Mouse (Mus musculus) cerebellum, adult 9-10 months (tissue): ENCODE results near the gene Zfp119b.
"Not testable (repeated sequence)": the region's sequence is repeated elsewhere in the genome, so short reads cannot be mapped to it uniquely, and the experiment has no call there.

Experiments used
- DNase-seq: peaks from one replicate; pipeline ENCODE4 v3.0.0; 2022

Gene Zfp119b

DNA sequence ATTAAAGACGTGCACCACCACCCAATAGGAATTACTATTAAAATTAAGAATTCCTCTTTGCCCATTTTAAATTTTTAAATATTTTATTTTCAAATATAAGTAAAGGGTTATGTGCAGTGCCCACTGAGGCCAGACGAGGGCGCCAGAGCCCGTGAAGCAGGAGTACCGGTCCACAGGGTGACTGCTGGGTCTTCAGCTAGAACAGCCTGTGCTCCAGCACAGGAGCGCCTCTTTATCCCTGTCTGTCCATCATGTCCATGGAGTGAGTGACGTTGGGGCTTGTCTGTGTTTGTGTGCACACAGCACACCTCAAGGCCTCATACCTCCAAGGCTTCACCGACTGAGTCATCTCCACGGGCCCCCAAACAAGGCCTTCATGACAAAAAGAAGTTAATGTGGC is 7.9 kb upstream of the Zfp119b start:
- peak; percentile 87 for DNase-seq

- DNase-seq: no peak
These were observed 7.3 kb upstream of the Zfp119b start for GRCm38 (mm10) chr17:55956591-55956990.

GRCm38 (mm10) chr17:55956129-55956528 is 6.8 kb upstream of the Zfp119b start:
- DNase-seq: peak; percentile 88

GRCm38 (mm10) chr17:55954229-55954628 is 4.9 kb upstream of the Zfp119b start:
- DNase-seq: no peak

GRCm38 (mm10) chr17:55953751-55954150 is 4.5 kb upstream of the Zfp119b start:
- DNase-seq: no peak

DNA sequence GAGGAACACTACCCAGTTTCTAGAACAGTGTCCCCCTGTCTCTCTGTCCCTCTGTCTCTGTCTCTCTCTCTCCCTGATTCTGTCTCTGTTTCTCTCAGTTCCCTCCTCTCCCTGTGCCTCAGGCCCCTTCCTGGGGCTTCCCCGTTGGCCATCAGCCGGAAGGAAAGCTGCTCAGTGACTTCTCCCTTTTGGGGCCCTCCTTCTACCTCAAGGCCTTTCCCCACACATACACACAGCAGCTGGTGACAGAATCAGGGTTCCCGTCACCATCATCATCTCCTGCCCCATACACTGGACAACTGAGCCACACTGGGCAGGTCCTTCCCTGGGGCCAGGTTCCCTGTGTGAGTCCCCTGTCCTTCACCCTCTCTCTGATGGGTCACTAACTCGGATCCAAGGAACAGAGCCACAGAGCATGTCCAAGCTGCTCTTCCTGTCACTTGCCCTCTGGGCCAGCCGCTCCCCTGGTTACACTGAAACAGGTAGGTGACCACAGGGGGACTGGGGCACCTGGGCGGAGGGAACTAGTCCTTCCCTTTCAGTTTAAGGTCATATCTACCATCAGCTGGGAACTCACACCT is 3.2 kb upstream of the Zfp119b start, which contains the start of gene Ebi3:
Gene Ebi3 (plus strand): TSS at position 194 of the 581 bp plus-strand sequence.
- DNase-seq: peak; percentile 18

DNA sequence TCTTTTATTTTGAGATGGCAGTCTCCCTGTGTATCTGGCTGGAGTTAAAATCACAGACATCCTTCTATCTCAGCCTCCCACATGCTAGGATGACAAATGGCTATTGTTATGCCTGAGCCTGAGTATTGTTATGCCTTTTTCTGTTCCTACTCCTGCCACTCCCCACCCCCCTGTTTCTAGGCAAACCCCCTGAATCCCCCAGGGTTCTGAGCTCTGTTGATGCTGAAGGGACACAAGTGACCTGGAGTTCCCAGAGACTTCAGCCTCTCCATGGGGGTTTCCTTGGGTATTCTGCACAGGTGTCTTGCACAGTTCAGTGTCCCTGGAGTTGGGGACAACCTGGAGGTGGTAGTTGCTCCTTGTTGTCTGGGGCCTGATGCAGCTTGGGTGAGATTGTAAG is 2.7 kb upstream of the Zfp119b start:
- DNase-seq: peak; percentile 15

DNA sequence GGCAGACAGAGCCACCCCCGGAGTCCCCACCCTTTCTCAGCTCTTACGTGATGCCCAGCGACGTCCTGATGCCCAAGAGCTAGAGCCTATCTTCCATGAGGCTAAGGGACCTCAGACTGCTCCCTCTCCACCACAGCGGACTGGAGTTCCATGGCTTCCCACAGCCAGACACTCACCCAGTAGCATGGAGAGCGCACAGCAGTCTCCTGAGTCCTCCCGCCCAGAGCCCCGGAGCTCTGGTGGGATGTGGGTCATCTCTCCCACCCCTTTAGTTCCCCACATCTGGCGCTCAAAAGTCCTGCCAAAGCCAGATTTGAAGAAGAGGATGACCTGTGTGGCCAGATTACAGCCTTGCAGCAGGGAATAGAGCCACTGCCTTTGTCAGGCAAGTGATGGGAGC is 1.3 kb upstream of the Zfp119b start:
- DNase-seq: peak; percentile 13

DNA sequence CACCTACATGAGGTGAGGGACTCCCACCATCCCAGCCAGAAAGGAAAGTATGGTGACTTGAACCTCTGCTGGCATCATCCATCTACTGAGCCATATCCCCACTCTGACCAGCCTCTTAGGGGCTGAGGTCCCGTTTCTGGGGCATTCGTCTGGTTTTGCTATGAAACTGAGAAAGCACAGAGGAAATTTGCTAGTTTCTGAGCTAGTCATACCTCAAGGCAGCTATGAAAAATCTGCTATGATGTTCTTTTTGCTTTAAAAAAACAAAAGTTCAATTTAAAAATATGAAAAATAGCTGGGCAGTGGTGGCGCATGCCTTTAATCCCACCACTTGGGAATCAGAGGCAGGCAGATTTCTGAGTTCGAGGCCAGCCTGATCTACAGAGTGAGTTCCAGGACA is 653 bp downstream of the Zfp119b start:
- DNase-seq: peak; percentile 12

- peak; percentile 62 for DNase-seq
These were observed 3.6 kb downstream of the Zfp119b start for GRCm38 (mm10) chr17:55945696-55946095.

GRCm38 (mm10) chr17:55944866-55945682 is 4.2 kb downstream of the Zfp119b start:
- DNase-seq: peak; percentile 97

GRCm38 (mm10) chr17:55944387-55944865 is 4.9 kb downstream of the Zfp119b start:
- DNase-seq: not testable (repeated sequence)

DNA sequence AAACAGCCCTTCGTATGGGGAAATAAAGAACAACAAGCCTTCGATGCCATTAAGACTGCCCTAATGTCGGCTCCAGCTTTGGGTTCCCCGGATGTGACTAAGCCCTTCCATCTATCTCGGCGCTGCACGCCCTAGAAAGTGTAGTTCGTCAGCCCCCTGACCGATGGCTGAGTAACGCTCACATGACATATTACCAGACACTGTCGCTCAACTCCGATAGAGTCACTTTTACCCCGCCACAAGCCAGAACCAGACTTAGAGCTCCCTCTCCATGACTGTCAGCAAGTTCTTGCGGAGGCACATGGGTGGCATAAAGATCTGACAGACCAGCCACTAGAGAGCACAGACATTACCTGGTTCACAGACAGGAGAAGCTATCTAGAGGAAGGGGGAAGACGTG is 16.1 kb downstream of the Zfp119b start:
- no peak for DNase-seq

- DNase-seq: no peak
These were observed 16.7 kb downstream of the Zfp119b start for GRCm38 (mm10) chr17:55932635-55933034.

DNA sequence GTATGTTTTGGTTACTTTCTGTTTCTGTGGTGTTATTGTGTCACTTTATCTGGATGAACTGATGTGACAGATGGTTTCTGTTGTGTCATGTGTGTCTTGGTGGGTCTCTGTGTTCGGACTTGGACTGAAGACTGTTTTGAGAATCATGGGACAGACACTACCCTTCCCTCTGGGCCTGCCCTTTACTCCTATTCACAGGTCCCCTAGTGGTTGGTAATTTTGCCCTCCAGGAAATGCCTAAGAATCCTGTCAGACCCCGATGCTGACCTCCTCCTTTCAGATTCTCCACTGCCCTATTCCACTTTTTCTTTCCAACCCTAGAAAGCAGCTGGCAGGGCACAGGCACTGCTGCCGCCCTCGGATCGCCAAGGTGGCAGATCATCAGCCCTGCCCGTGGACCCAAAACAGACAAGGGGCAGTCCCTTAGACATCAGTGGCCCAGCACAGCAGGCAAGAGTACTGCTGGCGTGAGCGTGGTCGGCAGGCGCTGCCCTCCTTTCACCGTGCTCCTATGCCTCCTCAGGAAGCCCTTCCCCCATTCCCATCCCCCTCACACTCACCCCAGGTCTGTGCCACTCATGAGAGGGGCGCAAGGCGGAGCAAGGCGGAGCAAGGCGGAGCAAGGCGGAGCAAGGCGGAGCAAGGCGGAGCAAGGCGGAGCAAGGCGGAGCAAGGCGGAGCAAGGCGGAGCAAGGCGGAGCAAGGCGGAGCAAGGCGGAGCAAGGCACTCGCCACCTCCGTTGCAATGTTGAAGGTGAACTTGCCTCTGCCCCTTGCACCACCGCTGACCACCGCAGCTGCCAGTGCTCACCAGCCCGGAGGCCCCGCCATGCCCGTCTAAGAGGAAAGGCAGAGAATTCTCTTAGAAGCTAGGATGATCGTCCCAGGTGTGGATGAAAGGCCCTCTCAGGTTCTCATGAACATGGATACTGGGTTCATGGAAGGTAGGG is 17.5 kb downstream of the Zfp119b start:
- peak; percentile 78 for DNase-seq

GRCm38 (mm10) chr17:55906669-55907068 is 42.6 kb downstream of the Zfp119b start:
- DNase-seq: no peak

GRCm38 (mm10) chr17:55904131-55904530 is 45.2 kb downstream of the Zfp119b start:
- no peak for DNase-seq

DNA sequence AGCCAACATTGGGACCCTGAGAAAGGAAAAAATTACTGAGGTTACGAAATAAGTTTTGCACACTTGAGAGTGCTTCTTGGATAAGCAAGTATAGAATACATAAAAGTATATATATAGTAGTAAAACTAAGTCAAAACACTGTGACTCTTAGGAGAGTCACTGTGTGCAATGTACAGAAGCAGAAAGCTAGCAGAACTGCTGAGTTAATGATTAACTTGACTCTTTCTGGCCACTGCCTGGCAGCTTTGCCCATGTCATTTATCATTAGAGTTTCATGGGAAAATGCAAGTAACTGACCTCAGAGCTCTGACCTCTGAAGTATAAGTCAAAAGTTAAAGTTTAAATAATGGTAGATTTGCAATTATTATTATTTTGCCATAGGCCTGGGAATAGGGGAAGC is 45.6 kb downstream of the Zfp119b start:
- no peak for DNase-seq

DNA sequence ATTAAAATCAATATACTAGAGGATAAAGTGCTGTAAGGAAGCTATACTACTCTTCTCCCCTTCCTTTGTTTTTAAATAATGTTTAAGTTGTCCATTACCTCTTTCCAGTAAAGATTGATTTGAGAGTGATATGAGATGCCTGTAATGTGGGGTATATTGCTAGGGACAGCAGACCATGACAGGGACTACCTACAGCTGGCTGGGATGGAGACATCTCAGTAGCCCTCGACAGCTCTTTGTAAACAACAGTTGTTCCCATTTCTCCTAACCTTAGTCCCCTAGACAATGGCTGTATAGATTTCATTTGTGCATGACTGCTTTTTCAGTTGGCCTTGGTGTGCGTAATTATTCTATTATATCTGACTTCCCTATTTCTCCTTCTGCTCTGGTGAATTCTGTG is 46.2 kb downstream of the Zfp119b start:
- no peak for DNase-seq

DNA sequence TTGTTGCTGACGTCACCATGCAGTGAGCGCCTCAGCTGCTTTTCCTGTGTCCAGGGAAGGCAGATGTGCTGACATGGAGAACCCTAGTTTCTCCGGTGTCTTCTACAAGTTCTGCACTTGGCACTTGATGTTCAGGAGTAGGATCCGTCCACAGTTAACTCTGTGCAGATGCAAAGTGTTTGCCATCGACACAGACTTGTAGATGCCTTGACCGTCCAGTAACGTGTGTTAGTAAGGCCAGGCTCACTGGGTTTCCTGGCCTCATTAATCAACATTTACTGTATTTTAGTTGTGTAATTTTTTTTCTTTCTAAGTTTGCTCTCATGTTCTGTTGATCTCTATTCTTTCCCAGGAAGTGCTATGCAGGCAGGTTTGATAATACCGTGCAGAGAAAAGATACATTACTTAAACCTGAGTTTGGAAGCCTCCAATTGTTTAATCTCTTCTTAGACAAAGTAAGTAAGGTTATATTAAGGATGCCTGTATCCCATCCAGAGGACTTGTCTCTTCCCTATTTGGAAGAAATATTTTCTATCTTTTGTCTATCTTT is 56.8 kb downstream of the Zfp119b start:
- DNase-seq: peak; percentile 74
